Mouse (Mus musculus) 3T3-L1 (cell line): Measurements from ENCODE around the gene Ccdc186.
"Not testable (repeated sequence)": the region's sequence is repeated elsewhere in the genome, so short reads cannot be mapped to it uniquely, and the experiment has no call there.

Experiments
- DNase-seq: peaks from one replicate; pipeline ENCODE4 v3.0.0-alpha.2; 2015; ENCODE audit warnings: low read depth, low spot score

Ccdc186 gene

DNA sequence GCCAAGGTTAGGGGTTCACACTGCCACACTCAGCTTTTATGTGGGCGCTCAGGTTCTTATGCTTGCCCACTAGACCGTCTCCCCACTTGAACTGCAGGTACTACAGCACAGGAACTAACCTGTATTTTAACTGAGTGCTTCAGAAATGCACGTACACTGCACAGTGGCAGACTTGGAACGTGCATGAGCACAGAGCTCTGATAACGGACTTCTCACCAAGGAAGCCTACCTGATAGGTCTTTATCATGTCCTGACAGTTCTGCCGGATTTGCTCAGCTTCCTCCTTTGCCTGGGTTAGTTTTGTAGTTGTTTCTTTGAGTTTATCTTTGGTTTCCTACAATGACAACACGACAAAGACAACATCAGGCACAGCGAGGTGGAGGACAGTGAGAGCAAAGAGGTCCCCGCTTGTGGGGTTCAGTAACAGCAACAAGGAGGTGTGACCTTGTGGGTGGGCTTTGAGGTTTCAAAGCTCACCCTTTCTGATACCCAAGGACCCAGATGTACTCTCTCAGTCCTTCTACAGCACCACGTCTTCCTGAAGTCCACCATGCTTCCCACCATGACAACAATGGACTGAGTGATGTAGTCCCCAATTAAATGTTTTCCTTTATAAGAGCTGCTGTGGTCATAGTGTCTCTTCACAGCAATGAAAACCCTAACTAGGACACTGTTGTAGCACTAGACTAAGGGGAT is 20.2 kb downstream of the Ccdc186 start:
- DNase-seq, result no peak

DNA sequence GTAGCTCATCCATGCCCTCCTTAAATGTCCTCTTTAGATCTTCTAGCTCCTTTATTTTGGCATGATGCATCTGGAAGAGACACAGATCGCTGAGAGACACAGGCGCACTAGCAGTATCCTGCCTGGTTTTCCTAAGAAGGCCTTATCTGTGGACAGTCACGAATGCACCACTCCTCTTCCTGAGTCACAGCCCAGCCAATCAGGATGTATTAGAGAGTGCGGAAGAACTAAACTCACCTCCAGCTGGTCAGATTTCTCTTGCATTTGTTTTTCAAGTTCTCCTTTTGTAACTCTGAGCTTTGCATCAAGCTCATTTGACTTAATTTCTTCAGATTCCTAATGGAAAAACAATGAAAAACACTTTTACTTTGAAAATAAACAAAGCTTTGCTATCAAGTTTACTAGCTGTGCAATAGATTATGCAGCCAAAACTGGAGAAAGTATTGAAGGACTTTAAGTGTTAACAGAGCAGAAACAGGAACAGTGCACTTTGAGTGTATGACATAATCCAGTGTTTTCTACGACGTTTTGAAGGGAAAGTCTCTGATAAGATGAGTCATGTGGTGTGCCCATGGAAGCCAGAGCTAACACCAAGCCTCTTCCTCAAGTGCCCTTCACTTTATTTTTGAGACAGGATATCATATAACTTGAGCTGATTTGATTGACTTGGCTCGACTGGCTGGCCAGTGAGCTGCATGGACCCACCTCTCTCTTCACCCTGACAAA is 20.9 kb downstream of the Ccdc186 start:
- DNase-seq, result no peak

DNA sequence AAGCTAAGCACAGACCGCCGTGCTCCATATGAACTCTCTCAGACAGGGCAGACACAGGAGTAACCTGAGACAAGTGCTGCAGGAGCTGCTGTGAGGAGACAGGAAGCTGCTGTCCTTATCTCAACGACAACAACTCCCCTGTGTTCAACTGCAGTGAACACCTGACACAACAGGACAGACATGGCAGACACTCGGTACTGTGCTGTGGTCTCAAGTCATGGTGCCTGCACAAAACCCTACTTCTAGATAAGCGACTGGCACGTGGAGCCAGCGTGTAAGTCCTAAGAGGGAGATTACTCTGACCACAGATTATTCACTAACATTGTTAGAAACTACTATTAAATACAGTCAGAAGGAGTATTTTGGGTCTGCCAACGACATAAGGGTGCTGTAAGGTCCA is 21.8 kb downstream of the Ccdc186 start:
- DNase-seq, result no peak

GRCm38 (mm10) chr19:56797376-56797775 is 24.6 kb downstream of the Ccdc186 start:
- no peak for DNase-seq

DNA sequence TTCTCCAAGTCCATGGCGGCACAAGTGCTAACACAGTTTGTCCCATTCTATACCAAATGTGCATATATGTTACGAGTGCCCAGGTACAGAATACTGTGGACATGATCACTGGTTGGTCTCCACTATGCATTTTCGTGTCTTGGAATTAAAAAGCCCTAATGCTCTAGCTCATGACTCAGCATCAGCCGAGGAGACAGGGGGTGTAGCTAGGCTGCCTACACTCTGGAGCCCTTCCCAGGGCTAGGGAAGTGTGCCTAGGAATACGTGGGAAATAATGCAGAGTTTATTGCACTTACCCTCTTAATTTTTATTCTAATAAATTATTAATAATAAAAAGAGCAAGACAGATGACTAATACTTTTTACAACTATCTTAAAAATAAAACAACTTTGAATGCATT is 33.0 kb downstream of the Ccdc186 start:
- DNase-seq, result no peak

DNA sequence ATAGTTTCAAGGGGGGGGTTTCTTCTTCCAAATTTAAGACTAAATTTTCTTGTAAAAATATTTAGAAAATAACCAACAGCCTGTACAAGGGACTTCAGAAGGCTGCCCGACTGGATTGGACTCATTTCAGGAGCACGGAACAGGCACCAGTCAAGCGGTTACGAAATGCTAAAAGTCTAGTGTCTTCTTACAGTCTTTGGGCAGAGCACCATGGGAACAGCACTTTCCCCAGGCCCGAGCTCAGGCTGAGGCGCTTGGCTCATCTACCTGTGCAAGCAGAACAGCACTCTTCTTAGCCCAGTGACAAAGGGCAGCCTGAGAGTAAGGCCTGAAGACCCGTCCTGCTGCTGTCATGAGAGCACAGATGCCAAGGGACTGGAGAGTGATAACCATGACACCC is 34.1 kb downstream of the Ccdc186 start:
- DNase-seq, result no peak

- not testable (repeated sequence) for DNase-seq
Observed at GRCm38 (mm10) chr19:56778532-56778931, 43.5 kb downstream of the Ccdc186 start.

DNA sequence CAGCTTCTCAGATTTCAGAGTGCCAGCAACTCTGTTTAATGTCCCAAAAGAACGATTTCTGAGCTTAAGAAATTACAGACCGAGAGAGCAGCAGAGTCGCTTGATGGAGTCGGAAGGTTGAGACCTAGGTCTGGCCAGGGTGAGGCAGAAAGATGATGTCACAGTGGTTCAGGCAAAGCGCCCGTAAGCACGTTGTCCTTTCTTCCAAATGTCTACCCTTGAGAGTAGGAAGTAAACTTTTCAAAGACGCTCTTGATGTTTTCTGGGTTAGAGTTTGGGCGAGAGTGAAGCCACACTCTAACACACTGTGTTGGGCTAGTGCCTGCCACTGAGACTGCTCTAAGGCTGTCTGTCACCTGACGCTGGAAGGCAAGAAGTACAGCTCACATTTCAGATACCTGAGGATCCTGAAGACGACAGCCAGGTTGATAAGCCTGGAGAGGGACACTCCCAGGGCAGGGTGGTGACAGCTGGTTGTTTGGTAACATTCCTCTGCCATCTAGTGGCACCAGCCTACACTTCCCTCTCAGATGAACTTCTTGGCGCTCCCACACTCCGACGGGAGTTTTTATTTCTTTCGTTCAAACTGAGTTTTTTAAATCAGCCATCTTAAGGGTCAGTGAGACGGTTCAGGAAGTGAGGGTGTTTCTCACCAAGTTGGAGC is 45.1 kb downstream of the Ccdc186 start:
- peak; percentile 73 for DNase-seq

- no peak for DNase-seq
Observed at GRCm38 (mm10) chr19:56775893-56776718, 45.9 kb downstream of the Ccdc186 start.

- no peak for DNase-seq
Observed at GRCm38 (mm10) chr19:56774971-56775892, 46.8 kb downstream of the Ccdc186 start.

- DNase-seq, result no peak
Observed at GRCm38 (mm10) chr19:56774408-56774962, 47.5 kb downstream of the Ccdc186 start.

GRCm38 (mm10) chr19:56773393-56773971 is 48.5 kb downstream of the Ccdc186 start:
- no peak for DNase-seq

DNA sequence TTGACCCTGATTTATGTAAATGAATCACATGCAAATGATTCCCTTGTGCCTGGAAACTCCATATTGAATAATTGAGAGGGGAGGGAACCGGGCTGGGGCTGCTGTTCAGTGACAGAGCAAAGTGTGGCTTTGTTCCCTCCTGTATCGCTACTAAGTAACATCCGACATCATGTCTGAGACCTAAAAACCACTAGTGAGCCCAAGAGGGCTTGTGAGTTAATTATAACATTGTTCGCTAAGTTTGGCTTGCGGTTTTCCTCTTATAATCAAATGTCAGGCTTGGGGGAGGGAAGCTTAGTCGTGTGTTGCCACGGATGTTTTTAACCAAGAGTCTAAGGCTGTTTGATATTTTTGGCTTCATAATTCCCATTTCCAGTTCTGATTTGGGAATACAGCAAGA is 49.8 kb downstream of the Ccdc186 start:
- DNase-seq, result no peak

DNA sequence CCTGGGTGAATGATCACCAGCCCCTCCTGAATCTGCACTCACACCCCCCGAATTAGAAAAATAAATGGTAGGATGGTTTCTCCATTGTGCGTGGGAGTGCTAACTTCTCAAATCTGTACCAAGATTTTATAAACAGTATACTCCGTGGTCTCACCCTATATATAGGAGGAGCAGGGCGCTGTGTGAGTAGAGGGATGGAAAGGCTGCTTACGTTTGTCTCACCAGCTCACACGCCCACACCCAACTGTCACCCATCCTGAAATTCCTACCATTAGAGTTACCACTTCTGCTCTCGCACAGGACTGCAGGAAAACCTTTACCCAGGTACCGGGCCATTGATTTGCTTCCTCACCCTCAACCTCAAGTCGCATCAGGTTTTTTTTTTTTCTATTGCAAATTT is 53.0 kb downstream of the Ccdc186 start:
- no peak for DNase-seq

GRCm38 (mm10) chr19:56762686-56763085 is 59.3 kb downstream of the Ccdc186 start:
- no peak for DNase-seq

DNA sequence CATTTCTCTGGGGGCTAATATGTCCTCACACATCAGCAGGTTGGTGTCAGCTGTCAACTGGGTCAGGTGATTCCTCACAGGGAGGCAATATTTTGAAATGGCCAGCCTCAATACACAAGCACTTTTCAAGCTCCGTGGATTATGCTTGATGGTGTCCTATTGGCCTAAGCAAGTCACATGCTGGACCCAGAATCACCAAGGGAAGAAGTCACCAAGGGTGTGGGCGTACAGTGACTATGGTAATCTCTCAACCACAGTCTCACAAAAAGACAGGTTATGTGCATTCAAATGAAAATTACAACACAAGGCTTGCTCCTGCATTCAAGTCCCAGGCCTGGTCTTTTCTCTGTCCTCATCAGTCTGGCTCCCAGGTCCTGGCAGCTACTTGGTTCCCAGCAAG is 60.3 kb downstream of the Ccdc186 start:
- DNase-seq, result peak; percentile 52

DNA sequence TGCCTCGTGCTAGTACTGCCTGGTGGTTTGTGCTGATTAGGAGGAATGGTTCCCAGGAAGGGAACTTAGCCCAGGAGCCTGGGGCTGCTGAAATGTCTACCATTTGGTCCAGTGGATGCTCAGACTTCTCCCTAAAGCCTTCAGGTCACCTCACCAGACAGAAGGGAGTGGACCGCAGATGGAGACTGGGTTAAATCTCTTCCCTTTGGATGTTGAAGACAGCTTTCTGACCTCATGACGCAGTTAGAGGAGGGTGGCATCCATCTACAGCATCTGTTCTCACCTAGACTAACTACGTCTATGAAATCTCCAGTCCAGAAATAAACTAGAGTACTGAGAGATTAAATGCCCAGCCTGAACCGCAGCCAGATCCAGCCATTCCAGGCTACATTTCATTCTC is 60.9 kb downstream of the Ccdc186 start:
- DNase-seq, result no peak

DNA sequence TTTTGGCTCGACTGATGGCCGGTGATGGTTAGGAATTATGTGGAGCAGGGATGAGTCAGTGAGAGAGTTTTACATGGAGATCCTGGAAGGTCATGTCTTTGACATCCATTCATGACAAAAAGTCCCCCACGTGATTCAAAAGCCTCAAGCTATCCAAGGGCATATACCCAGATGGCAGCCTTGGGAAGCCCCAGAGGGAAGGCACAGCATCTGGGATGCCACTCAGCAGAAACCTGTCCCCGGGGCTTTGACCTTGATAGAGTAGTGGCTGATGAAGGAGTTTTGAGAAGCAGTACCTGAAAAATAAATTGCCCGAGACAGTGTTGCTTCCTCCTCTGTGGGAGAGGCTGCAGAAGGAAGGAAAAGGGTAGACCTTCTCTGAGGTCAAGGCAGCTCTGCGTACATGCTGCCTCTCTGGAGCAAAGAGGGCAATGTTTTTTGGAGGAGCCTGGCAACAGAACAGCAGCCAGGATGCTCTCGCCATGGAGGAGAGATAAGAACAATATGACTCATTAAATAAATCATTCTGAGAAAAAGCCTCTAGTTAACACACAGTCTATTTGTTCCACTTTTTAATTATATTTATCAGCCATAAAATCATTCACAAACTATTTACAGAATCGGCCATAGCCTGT is 61.6 kb downstream of the Ccdc186 start:
- peak; percentile 47 for DNase-seq

- peak; percentile 80 for DNase-seq
Observed at GRCm38 (mm10) chr19:56759740-56760139, 62.2 kb downstream of the Ccdc186 start.

DNA sequence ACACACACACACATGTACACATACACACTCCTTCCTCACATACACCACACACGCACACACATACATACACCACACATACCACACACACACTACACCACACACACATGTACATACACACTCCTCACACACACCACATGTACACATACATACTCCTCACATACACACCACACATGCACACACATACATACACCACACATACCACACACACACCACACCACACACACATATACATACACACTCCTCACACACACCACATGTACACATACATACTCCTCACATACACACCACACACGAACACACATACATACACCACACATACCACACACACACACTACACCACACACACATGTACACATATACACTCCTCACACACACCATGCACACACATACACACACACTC is 63.7 kb downstream of the Ccdc186 start:
- no peak for DNase-seq
